25 mouse cellular contexts compared by ENCODE assay signal in genomic region chr13:114854023-114854422, GRCm38 (mm10).
"Had no signal": no experiment of that assay in that cellular context is flagged by ENCODE, and none has a peak within 500 bp of the region (broad histone marks: within the 10 kb centered on the region; RNA-seq: fewer than 3 reads in every experiment).

No protein-coding gene starts in this region.

- H3K27ac ChIP-seq: heart, adult 2 months; heart, embryonic 13.5 days; heart, embryonic 15.5 days; hindbrain, embryonic 13.5 days; hindbrain, embryonic 15.5 days; hindbrain, postnatal 0 days; kidney, embryonic 15.5 days; kidney, postnatal 0 days; limb, embryonic 13.5 days; limb, embryonic 15.5 days had no signal

- H3K4me3 ChIP-seq: heart, adult 2 months; heart, embryonic 13.5 days; heart, embryonic 15.5 days; hindbrain, embryonic 13.5 days; hindbrain, embryonic 15.5 days; kidney, embryonic 15.5 days; limb, embryonic 13.5 days; limb, embryonic 15.5 days had no signal

- H3K27me3 ChIP-seq: heart, embryonic 13.5 days; heart, embryonic 15.5 days; hindbrain, embryonic 13.5 days; hindbrain, embryonic 15.5 days; kidney, embryonic 15.5 days; limb, embryonic 13.5 days; limb, embryonic 15.5 days had no signal

- H3K4me1 ChIP-seq: limb, embryonic 13.5 days; limb, embryonic 15.5 days had no signal

- H3K36me3 ChIP-seq: heart, embryonic 13.5 days; heart, embryonic 15.5 days; hindbrain, embryonic 13.5 days; hindbrain, embryonic 15.5 days; kidney, embryonic 15.5 days; limb, embryonic 13.5 days; limb, embryonic 15.5 days had no signal

- DNase-seq: gastrocnemius, postnatal 14 days; gastrocnemius, postnatal 36 days; heart, adult 11 months; heart, adult 2 months; heart, postnatal 14 days; heart, postnatal 36 days; kidney, adult 11 months; kidney, adult 2 months; kidney, adult 9 months; kidney, postnatal 14 days; kidney, postnatal 36 days; layer of hippocampus, adult 9-11 months; layer of hippocampus, postnatal 36 days; left cerebral cortex, postnatal 4 days had no signal

- H3K4me2 ChIP-seq: heart, embryonic 11.5 days; heart, embryonic 13.5 days; heart, embryonic 15.5 days; hindbrain, embryonic 13.5 days; hindbrain, embryonic 15.5 days; kidney, embryonic 15.5 days; limb, embryonic 13.5 days; limb, embryonic 15.5 days had no signal

- H3K9ac ChIP-seq: heart, embryonic 13.5 days; heart, embryonic 15.5 days; hindbrain, embryonic 13.5 days; hindbrain, embryonic 15.5 days; kidney, embryonic 15.5 days; limb, embryonic 13.5 days; limb, embryonic 15.5 days had no signal

- H3K9me3 ChIP-seq: heart, embryonic 13.5 days; heart, embryonic 15.5 days; hindbrain, embryonic 13.5 days; hindbrain, embryonic 15.5 days; kidney, embryonic 15.5 days; limb, embryonic 13.5 days; limb, embryonic 15.5 days had no signal

- ATAC-seq: hindbrain, postnatal 0 days; intestine, embryonic 16.5 days had no signal
